Mouse (Mus musculus): ENCODE results near the gene Cwc27. TPM values are rescaled to one million over a fixed set of nuclear protein-coding genes. Genes with fewer than 3 reads are reported as not detected.

Gene Cwc27
- polyA plus RNA-seq, 1 experiment: not detected

DNA sequence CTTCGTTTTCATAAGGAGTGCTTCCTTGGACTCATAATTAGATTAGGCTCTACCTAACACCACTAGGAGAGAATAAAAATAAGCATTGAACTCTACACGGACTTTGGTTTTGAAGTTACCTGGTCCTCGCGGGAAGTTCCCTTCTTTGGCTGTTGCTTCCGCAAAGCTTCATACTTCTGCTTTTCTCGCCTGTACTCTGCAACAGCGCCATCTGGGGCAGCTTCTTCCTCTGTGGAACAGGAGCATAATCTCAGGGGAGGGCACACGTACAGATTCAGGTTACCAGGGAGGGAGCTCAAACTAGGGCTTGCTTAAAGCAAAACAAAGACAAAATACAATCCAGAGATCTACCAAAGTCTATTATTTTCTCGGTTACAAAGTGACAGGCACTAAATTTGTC, 155.8 kb downstream of the Cwc27 start:
- Histone ChIP-seq H3K4me1 (ENCODE audit: control insufficient read depth, insufficient read depth, low read length) (no peaks in the 10 kb centered on the region), H3K27ac (ENCODE audit: insufficient read depth, low read depth, low read length) (no peak overlapping the region), H3K4me3 (ENCODE audit: insufficient read depth, low read depth, low read length) (no peak overlapping the region)
- TF ChIP-seq POLR2A (IDR thresholded peaks at IDR 0.05; ENCODE audit: insufficient read depth, low read depth, low read length): no peak
- no peak for TF ChIP-seq CTCF (IDR thresholded peaks at IDR 0.05; ENCODE audit: insufficient read depth, low read depth, low read length)
- WGBS: 92% methylated on average over 9 of the region's 9 CpGs

- 94% methylated on average over 7 of the region's 7 CpGs for WGBS
- Histone ChIP-seq H3K4me3 (ENCODE audit: insufficient read depth, low read depth, low read length) (no peak overlapping the region), H3K27ac (ENCODE audit: insufficient read depth, low read depth, low read length) (no peak overlapping the region), H3K4me1 (ENCODE audit: control insufficient read depth, insufficient read depth, low read length) (no peaks in the 10 kb centered on the region)
- TF ChIP-seq CTCF (IDR thresholded peaks at IDR 0.05; ENCODE audit: insufficient read depth, low read depth, low read length): no peak
- no peak for TF ChIP-seq POLR2A (IDR thresholded peaks at IDR 0.05; ENCODE audit: insufficient read depth, low read depth, low read length)
These were observed 156.8 kb downstream of the Cwc27 start for GRCm38 (mm10) chr13:104660042-104660680.

- H3K27ac ChIP-seq (ENCODE audit: insufficient read depth, low read depth, low read length): no peak overlapping the region
These were observed 160.2 kb downstream of the Cwc27 start for GRCm38 (mm10) chr13:104656666-104657272.

DNA sequence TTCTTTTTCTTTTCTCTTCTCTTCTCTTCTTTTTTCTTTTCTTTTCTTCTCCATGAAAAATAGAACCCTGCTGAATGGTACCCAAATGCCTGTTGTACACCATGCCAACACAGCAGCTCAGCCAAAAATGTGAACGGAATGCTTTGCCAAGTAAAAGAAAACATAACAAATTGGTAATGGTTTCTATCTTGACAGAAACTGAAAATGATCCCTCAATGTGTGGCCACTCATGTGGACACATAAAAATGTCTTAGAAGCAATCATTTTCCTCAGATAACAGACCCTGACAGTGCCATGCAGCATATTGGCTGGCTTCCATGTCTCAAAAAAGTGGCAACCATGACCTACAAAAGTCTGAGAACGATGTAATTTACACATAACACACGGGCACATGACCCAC, 161.8 kb downstream of the Cwc27 start:
- Histone ChIP-seq H3K4me3 (ENCODE audit: insufficient read depth, low read depth, low read length) (no peak overlapping the region), H3K27ac (ENCODE audit: insufficient read depth, low read depth, low read length) (no peak overlapping the region), H3K4me1 (ENCODE audit: control insufficient read depth, insufficient read depth, low read length) (no peaks in the 10 kb centered on the region)
- WGBS: 43% methylated on average over 3 of the region's 3 CpGs
- no peak for TF ChIP-seq CTCF (IDR thresholded peaks at IDR 0.05; ENCODE audit: insufficient read depth, low read depth, low read length)
- TF ChIP-seq POLR2A (IDR thresholded peaks at IDR 0.05; ENCODE audit: insufficient read depth, low read depth, low read length): no peak

More at GRCm38 (mm10) chr13:104656666-104657272, 160.2 kb downstream of the Cwc27 start:
- Histone ChIP-seq H3K4me1 (ENCODE audit: control insufficient read depth, insufficient read depth, low read length) (no peaks in the 10 kb centered on the region), H3K4me3 (ENCODE audit: insufficient read depth, low read depth, low read length) (no peak overlapping the region)
- 88% methylated on average over 5 of the region's 5 CpGs for WGBS
- TF ChIP-seq POLR2A (IDR thresholded peaks at IDR 0.05; ENCODE audit: insufficient read depth, low read depth, low read length) (no peak), CTCF (IDR thresholded peaks at IDR 0.05; ENCODE audit: insufficient read depth, low read depth, low read length) (no peak)

DNA sequence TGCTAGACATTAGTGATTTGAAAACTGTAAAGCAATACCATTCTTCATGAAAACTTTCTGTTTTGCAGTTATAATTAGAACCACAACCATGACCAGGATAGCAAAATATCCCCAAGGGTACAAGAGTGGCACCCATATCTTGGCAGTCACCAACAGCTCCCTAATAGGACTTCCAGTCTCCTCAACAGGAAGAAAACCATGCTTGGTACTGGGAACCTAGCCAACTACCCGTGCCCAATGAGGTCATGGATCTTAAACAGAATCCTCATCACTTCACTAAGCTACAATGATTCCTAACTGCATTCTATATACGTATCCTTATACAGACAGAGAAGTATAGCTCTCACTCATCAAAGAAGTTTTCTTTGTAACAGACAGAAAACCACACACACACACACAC, 165.2 kb downstream of the Cwc27 start:
- whole genome bisulfite sequencing: 75% methylated on average over 2 of the region's 2 CpGs
- Histone ChIP-seq H3K27ac (ENCODE audit: insufficient read depth, low read depth, low read length) (no peak overlapping the region), H3K4me1 (ENCODE audit: control insufficient read depth, insufficient read depth, low read length) (no peaks in the 10 kb centered on the region), H3K4me3 (ENCODE audit: insufficient read depth, low read depth, low read length) (no peak overlapping the region)
- TF ChIP-seq CTCF (IDR thresholded peaks at IDR 0.05; ENCODE audit: insufficient read depth, low read depth, low read length) (no peak), POLR2A (IDR thresholded peaks at IDR 0.05; ENCODE audit: insufficient read depth, low read depth, low read length) (no peak)

DNA sequence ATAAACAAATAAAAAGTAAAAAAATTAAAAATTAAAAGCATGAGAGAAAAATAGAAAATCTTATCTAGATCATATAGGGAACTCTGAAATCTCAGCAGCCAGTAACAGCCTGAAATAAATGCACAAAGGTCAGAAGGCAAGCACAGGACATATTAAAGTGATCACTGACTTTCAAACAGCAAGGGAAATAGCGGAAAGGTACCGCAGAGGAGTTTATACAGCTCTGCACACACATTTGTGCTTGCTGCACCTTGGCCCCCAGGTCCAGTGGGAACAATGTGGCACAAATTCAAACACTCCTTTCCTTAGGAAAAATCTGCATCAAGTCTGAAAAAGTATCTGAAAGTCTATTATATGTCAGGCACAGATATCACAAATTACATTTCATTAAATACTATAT, 166.3 kb downstream of the Cwc27 start:
- 97% methylated on average over 2 of the region's 2 CpGs for WGBS
- no peaks in the 10 kb centered on the region for H3K4me1 ChIP-seq (ENCODE audit: control insufficient read depth, insufficient read depth, low read length)
- H3K27ac ChIP-seq (ENCODE audit: insufficient read depth, low read depth, low read length): no peak overlapping the region
- no peak overlapping the region for H3K4me3 ChIP-seq (ENCODE audit: insufficient read depth, low read depth, low read length)
- TF ChIP-seq CTCF (IDR thresholded peaks at IDR 0.05; ENCODE audit: insufficient read depth, low read depth, low read length) (no peak), POLR2A (IDR thresholded peaks at IDR 0.05; ENCODE audit: insufficient read depth, low read depth, low read length) (no peak)

DNA sequence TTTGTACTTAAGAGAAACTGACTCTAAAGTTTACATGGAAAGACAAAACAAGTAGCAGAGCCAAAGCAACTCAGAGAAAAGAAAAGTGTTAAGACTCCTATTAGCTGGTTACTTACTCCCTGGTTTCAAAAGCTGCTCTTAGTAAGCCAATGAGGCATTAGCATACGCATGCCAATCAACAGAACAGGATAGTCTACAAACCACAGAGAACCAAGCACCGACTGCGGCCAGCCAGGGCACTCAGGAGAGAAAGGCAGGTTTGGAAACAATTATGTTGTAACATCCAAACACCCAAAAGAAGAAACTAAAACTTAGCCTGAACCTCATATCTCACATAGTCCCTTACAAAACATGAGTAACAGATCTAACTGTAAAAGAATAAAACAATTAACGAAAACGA, 166.8 kb downstream of the Cwc27 start:
- TF ChIP-seq CTCF (IDR thresholded peaks at IDR 0.05; ENCODE audit: insufficient read depth, low read depth, low read length) (no peak), POLR2A (IDR thresholded peaks at IDR 0.05; ENCODE audit: insufficient read depth, low read depth, low read length) (no peak)

GRCm38 (mm10) chr13:104645778-104646425, 171.0 kb downstream of the Cwc27 start:
- Histone ChIP-seq H3K27ac (ENCODE audit: insufficient read depth, low read depth, low read length) (no peak overlapping the region), H3K4me1 (ENCODE audit: control insufficient read depth, insufficient read depth, low read length) (no peaks in the 10 kb centered on the region), H3K4me3 (ENCODE audit: insufficient read depth, low read depth, low read length) (no peak overlapping the region)
- TF ChIP-seq POLR2A (IDR thresholded peaks at IDR 0.05; ENCODE audit: insufficient read depth, low read depth, low read length): no peak
- no peak for TF ChIP-seq CTCF (IDR thresholded peaks at IDR 0.05; ENCODE audit: insufficient read depth, low read depth, low read length)
- WGBS: 85% methylated on average over 6 of the region's 6 CpGs

More for the DNA sequence above, 166.8 kb downstream of the Cwc27 start:
- 64% methylated on average over 5 of the region's 5 CpGs for WGBS
- H3K27ac ChIP-seq (ENCODE audit: insufficient read depth, low read depth, low read length): no peak overlapping the region
- H3K4me1 ChIP-seq (ENCODE audit: control insufficient read depth, insufficient read depth, low read length): no peaks in the 10 kb centered on the region
- no peak overlapping the region for H3K4me3 ChIP-seq (ENCODE audit: insufficient read depth, low read depth, low read length)

- Histone ChIP-seq H3K4me3 (ENCODE audit: insufficient read depth, low read depth, low read length) (no peak overlapping the region), H3K27ac (ENCODE audit: insufficient read depth, low read depth, low read length) (no peak overlapping the region), H3K4me1 (ENCODE audit: control insufficient read depth, insufficient read depth, low read length) (no peaks in the 10 kb centered on the region)
- WGBS: 100% methylated on average over 1 of the region's 1 CpGs
- TF ChIP-seq CTCF (IDR thresholded peaks at IDR 0.05; ENCODE audit: insufficient read depth, low read depth, low read length) (no peak), POLR2A (IDR thresholded peaks at IDR 0.05; ENCODE audit: insufficient read depth, low read depth, low read length) (no peak)
These were observed 172.8 kb downstream of the Cwc27 start for GRCm38 (mm10) chr13:104644185-104644584.
